Mouse (Mus musculus) cortical plate, adult 2 months (tissue): Measurements from ENCODE around the gene Ccdc8.

Experiments
- CTCF ChIP-seq: fragments of 200-500 bp; IDR thresholded peaks from 2 replicates; pipeline ENCODE4 v1.5.1; 2011; ENCODE audit warnings: mild to moderate bottlenecking, control low read depth, low read length; ENCODE audit not compliant: insufficient read depth; ENCODE audit errors: extremely low read depth
- POLR2A ChIP-seq: fragments of 200-500 bp; IDR thresholded peaks from 2 replicates; pipeline ENCODE4 v1.6.1; 2011; ENCODE audit warnings: mild to moderate bottlenecking, low read length, control low read depth; ENCODE audit not compliant: insufficient read depth; ENCODE audit errors: extremely low read depth

DNA sequence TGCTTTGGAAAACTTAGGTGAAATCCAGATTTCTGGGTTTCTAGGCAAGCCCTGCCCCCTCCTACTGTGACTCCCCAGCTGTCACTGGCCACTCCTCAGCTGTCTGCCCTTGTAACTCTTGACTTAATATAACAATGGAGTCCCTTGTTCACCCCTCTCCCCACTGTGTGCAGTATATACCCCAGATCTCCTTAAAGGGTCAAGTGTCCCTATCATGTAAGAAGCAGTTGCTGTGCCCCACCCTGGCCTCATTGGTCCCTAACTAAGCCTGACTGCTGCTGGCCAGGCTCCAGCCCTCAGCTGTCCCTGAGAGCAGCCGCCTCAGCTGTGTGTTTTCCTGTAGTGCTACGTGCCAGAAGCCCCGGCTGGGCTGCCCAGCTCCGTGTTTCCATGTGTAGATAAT is 44.5 kb upstream of the Ccdc8 start:
- no peak for TF ChIP-seq POLR2A
- no peak for TF ChIP-seq CTCF
